Mouse (Mus musculus): ENCODE results near the gene Ranbp1. TPM values are rescaled to one million over a fixed set of nuclear protein-coding genes. Genes with fewer than 3 reads are reported as not detected.

Ranbp1 gene
- total RNA-seq, 2 experiments from 2014 or later, result 133 to 147 TPM

- peak; percentile 72 to 81 for DNase-seq (ENCODE audit: low spot score in 2 of 2)
Measured at GRCm38 (mm10) chr16:18234671-18235388, 13.7 kb downstream of the Ranbp1 start, which contains the start of gene Zdhhc8. Gene Zdhhc8 (minus strand): TSS chr16:18235136.

- peak in 1 of 2 experiments; percentile 35 for DNase-seq (ENCODE audit: low spot score in 2 of 2)
Measured at GRCm38 (mm10) chr16:18233919-18234670, 14.4 kb downstream of the Ranbp1 start.

- DNase-seq (ENCODE audit: low spot score in 2 of 2), result no peak
Measured at GRCm38 (mm10) chr16:18233451-18233850, 15.1 kb downstream of the Ranbp1 start.

GRCm38 (mm10) chr16:18231451-18231850 is 17.1 kb downstream of the Ranbp1 start:
- DNase-seq (ENCODE audit: low spot score in 2 of 2), result no peak

GRCm38 (mm10) chr16:18231047-18231446 is 17.5 kb downstream of the Ranbp1 start:
- no peak for DNase-seq (ENCODE audit: low spot score in 2 of 2)

GRCm38 (mm10) chr16:18230617-18231016 is 17.9 kb downstream of the Ranbp1 start:
- peak in 1 of 2 experiments; percentile 15 for DNase-seq (ENCODE audit: low spot score in 2 of 2)

DNA sequence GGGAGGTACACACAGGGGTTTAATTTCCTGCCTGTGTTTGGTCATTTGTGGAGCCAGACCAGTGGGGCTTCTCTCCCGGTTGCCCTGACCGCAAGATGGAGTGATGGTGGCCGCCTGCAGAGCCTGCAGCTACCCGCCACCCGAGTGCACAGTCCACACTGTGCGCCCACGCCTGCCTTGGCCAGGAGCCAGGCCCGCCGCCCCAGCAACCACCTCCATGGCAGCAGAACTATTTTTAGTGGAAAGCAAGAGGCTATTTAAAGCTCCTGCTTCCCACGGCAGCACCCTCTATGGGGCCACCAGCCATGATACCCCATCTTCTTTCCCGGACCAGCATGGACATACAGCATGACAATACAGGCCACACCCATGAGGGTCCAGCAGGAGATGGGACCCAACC is 18.9 kb downstream of the Ranbp1 start:
- peak; percentile 66 to 72 for DNase-seq (ENCODE audit: low spot score in 2 of 2)

- peak in 1 of 2 experiments; percentile 19 for DNase-seq (ENCODE audit: low spot score in 2 of 2)
Measured at GRCm38 (mm10) chr16:18228856-18229255, 19.7 kb downstream of the Ranbp1 start.

GRCm38 (mm10) chr16:18227897-18228422 is 20.6 kb downstream of the Ranbp1 start:
- DNase-seq (ENCODE audit: low spot score in 2 of 2), result no peak

GRCm38 (mm10) chr16:18227187-18227586 is 21.3 kb downstream of the Ranbp1 start:
- DNase-seq (ENCODE audit: low spot score in 2 of 2), result peak in 1 of 2 experiments; percentile 23

DNA sequence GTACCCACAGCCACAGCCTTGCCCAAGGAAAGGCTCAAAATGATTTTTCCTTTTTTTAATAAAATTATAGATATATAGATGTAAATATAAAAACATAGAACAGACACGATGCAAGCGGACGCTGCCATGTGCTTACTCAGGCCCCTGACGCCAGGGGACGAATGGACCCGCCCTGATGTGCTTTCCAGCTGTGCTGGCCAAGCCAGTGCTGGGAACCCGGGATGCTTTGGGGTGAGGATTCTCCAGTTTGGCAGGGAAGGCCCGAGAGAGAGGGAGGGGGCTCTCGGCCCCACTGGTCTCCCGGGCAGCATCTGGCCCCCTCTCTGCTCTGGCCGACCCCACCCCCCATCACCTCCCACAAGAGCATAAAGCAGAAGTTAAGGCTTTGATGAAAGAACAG is 26.3 kb downstream of the Ranbp1 start:
- DNase-seq (ENCODE audit: low spot score in 2 of 2), result no peak

GRCm38 (mm10) chr16:18221543-18221898 is 27.0 kb downstream of the Ranbp1 start:
- DNase-seq (ENCODE audit: low spot score in 2 of 2), result no peak

DNA sequence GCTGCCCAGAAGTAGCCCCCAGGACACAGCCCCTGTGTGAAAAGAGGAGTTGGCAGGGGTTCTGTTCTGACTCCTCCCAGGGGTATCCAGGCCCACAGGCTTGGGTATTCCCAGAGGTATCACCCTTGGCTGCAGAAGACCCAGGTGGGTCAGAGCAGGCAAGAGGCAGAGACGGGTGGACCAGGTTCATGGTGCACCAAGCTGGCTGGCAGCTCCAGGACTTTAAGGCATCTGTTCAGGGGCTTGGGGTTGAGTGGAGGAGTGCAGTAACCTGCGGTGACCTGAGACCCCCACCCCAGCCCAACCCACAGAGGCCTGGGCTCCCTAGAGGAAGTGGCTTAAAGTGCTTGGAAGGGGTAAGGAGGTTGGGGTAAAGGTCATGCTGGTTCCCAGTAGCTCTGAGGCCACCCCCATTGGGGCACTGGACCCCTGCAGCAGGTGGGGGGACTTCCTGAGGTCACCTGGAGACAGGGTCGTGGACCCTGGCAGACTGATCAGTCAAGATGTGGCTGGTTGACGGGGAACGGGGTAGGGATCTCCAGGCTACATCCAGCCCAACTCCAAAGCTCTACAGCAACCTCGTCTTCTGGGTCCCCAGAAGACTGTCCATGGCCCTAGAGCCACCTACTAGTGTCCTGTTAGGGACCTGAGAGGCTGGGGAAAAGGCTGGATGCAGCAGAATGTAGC is 27.5 kb downstream of the Ranbp1 start:
- DNase-seq (ENCODE audit: low spot score in 2 of 2), result no peak

DNA sequence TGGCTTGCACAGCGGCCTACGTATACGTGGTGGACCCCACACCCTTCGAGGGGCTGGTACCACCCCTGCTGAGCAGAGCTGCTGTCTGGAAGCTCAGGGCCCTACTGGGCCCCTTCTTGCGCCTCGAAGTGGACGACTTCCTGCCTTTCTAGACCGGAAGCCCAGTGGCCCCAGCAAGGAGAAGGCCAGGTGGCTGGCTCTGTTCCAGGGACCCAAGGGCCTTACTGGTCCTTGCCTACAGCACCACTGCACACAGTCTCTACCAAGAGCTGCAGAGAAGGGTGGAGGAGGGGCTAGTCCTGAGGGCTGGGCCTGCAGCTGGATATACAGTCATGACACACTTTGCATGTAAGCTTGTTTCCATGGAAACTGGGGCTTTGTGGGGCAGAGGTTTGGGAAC is 28.5 kb downstream of the Ranbp1 start:
- DNase-seq (ENCODE audit: low spot score in 2 of 2), result peak in 1 of 2 experiments; percentile 46

- no peak for DNase-seq (ENCODE audit: low spot score in 2 of 2)
Measured at GRCm38 (mm10) chr16:18218580-18218996, 29.9 kb downstream of the Ranbp1 start.

DNA sequence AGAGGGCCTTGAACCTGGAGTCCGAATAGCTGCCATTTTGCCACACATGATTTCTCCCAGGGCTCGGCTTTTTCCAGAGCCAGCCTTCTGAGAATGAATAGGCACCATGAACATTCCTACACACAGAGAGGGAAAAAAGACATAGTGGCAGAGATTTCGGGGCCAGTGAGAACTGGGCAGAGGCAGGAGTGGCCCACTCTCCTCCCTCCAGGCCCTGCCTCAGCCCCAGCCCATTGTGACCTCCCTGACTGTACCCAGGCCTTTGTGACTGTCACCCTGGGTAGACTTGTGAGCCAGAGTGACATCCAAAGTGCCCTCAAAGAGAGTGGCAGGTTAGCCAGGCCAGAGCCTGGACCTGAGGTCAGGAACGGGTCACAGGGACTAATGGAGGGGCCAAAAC is 31.0 kb downstream of the Ranbp1 start, which contains the start of gene Ccdc188:
TSS of gene Ccdc188 (plus strand) at position 301 of the 400 bp plus-strand sequence.
- DNase-seq (ENCODE audit: low spot score in 2 of 2), result no peak

- DNase-seq (ENCODE audit: low spot score in 2 of 2), result no peak
Measured at GRCm38 (mm10) chr16:18214858-18215257, 33.7 kb downstream of the Ranbp1 start.

DNA sequence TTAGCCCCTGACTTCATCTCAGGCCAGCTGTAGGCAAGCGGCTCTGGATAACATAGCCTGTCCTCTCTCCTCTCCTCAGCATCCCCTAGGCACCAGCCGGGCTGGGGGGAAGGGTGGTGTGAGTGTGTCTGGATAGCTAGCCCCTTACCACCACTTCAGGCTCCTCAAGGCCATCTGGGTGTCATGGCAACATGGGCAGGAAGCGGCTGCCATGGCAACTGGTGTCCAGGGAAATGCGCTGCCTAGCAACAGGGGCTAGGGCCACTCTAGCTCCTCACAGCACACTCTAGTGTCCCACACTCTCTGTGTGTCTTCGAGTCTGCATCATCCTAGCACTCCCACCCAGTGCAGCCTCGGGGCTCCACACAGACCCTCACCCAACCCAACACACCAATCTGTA is 34.8 kb downstream of the Ranbp1 start:
- peak; percentile 72 to 75 for DNase-seq (ENCODE audit: low spot score in 2 of 2)

DNA sequence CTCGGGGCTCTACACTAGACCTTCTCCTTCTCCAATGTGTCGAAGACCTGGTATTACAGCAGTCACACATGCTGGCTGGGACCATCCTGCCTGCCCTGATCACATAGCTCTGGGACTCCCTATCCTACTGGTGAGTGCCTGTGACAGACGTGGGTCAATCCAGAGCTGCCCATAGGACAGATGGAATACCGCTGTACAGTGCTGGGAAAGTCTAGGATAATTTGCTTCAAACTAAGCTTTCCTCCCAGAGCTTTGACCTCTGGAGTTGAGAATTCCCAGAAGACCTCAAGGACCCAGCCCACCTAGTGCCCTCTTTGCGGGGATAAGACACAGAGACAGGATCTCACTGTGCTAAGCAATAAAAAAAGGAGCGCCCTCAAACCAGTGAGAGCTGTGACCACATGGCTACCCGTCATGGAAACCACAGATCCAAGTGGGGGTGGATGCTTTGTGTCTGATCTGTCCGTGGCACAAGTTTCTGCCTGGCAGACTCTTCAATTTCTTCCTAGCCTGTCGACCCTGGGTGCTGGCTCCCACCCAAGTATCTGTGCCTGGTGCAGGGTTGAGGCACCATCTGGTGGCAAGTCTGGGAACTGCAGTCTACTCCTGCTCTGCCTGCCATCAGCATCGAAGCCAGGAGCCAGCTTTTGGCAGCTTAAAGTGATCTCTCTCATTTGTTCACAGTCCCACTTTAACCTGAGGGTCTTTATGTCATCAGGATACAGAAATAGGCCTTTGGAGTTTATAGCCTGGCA is 36.9 kb downstream of the Ranbp1 start:
- peak; percentile 98 to 99 for DNase-seq (ENCODE audit: low spot score in 2 of 2)

DNA sequence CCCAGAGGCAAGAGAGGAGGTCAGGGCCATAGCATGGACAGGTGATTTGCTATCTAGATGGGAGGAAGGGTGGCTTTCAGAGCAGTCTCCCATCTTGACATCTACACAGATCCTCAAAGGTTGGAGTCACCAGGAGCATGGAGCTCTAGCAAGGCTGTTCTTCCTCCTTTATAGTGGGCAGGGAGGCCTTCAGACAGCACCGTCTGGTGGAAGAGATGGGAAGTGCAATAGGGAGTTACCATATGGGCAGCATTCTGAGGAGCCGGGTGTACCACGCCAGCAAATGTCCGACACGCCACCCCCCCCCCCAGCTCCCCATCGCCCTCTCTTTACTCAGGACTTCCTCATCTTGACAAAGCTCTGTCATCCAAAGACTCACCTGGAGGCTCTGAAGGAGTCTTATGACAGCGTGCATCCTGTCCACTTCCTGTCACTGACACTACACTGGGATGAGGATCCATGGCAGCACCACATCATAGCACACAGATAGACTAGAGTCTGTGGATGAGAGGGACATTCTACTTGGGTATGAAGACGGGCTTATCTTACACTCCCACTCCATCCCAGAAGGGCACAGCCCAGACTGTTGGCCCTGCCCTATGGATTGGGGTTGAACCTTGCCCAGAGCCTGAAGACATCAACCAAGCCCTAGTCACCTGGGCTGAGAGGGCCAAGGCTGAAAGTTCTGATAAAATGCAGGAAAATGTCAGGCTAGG is 37.7 kb downstream of the Ranbp1 start:
- DNase-seq (ENCODE audit: low spot score in 2 of 2), result peak; percentile 82 to 83
